Mouse (Mus musculus): ENCODE measurements around the gene Trpc4. TPM values are rescaled to one million over a fixed set of nuclear protein-coding genes. Genes with fewer than 3 reads are reported as not detected.

Gene Trpc4
- polyA plus RNA-seq, 1 experiment from 2014 or later, result 1.5 TPM

- Histone ChIP-seq H3K27me3 (replicated peaks; ENCODE audit: control insufficient read depth, insufficient read depth, low read length) (no peaks in the 10 kb centered on the region), H3K4me2 (replicated peaks; ENCODE audit: low read depth) (no peak overlapping the region), H3K9ac (ENCODE audit: low read depth, low read length) (no peak overlapping the region), H3K4me3 (ENCODE audit: low read depth, low read length) (no peak overlapping the region), H3K4me1 (replicated peaks; ENCODE audit: control insufficient read depth, insufficient read depth, low read length) (no peaks in the 10 kb centered on the region), H3K9me3 (ENCODE audit: control insufficient read depth) (no peaks in the 10 kb centered on the region), H3K36me3 (ENCODE audit: control insufficient read depth, insufficient read depth) (no peaks in the 10 kb centered on the region), H3K27ac (ENCODE audit: low read depth, low read length) (no peak overlapping the region)
- peak; percentile 58 for TF ChIP-seq CTCF (IDR thresholded peaks at IDR 0.05; ENCODE audit: low read depth)
- ATAC-seq, result no peak
- 60% methylated on average over 2 of the region's 2 CpGs for WGBS
Measured at GRCm38 (mm10) chr3:54314055-54314454, 158.2 kb downstream of the Trpc4 start.

- no peak overlapping the region for H3K4me3 ChIP-seq (ENCODE audit: low read depth, low read length)
- peak; percentile 91 for TF ChIP-seq CTCF (IDR thresholded peaks at IDR 0.05; ENCODE audit: low read depth)
- H3K27me3 ChIP-seq (replicated peaks; ENCODE audit: control insufficient read depth, insufficient read depth, low read length), result no peaks in the 10 kb centered on the region
- no peak overlapping the region for H3K9ac ChIP-seq (ENCODE audit: low read depth, low read length)
- H3K27ac ChIP-seq (ENCODE audit: low read depth, low read length), result no peak overlapping the region
- H3K4me1 ChIP-seq (replicated peaks; ENCODE audit: control insufficient read depth, insufficient read depth, low read length), result no peaks in the 10 kb centered on the region
- no peaks in the 10 kb centered on the region for H3K36me3 ChIP-seq (ENCODE audit: control insufficient read depth, insufficient read depth)
- no peaks in the 10 kb centered on the region for H3K9me3 ChIP-seq (ENCODE audit: control insufficient read depth)
- peak; percentile 53; the same call in 1 of the 2 replicates for ATAC-seq
- WGBS, result 27% methylated on average over 9 of the region's 9 CpGs
- no peak overlapping the region for H3K4me2 ChIP-seq (replicated peaks; ENCODE audit: low read depth)
Measured at GRCm38 (mm10) chr3:54352891-54353652, 197.2 kb downstream of the Trpc4 start.

- no peak overlapping the region for H3K27ac ChIP-seq (ENCODE audit: low read depth, low read length)
- H3K9ac ChIP-seq (ENCODE audit: low read depth, low read length), result no peak overlapping the region
- H3K27me3 ChIP-seq (replicated peaks; ENCODE audit: control insufficient read depth, insufficient read depth, low read length), result no peaks in the 10 kb centered on the region
- 66% methylated on average over 3 of the region's 3 CpGs for WGBS
- no peak overlapping the region for H3K4me2 ChIP-seq (replicated peaks; ENCODE audit: low read depth)
- no peaks in the 10 kb centered on the region for H3K36me3 ChIP-seq (ENCODE audit: control insufficient read depth, insufficient read depth)
- ATAC-seq, result no peak
- H3K9me3 ChIP-seq (ENCODE audit: control insufficient read depth), result no peaks in the 10 kb centered on the region
- H3K4me3 ChIP-seq (ENCODE audit: low read depth, low read length), result no peak overlapping the region
- TF ChIP-seq CTCF (IDR thresholded peaks at IDR 0.05; ENCODE audit: low read depth), result peak; percentile 76
- no peaks in the 10 kb centered on the region; the same call in 1 of the 2 replicates for H3K4me1 ChIP-seq (replicated peaks; ENCODE audit: control insufficient read depth, insufficient read depth, low read length)
Measured at GRCm38 (mm10) chr3:54357561-54357960, 201.7 kb downstream of the Trpc4 start.

GRCm38 (mm10) chr3:54358463-54359189, 202.8 kb downstream of the Trpc4 start:
- Histone ChIP-seq H3K36me3 (ENCODE audit: control insufficient read depth, insufficient read depth) (no peaks in the 10 kb centered on the region), H3K27ac (ENCODE audit: low read depth, low read length) (peak overlapping the region; percentile 35), H3K9me3 (ENCODE audit: control insufficient read depth) (no peaks in the 10 kb centered on the region), H3K27me3 (replicated peaks; ENCODE audit: control insufficient read depth, insufficient read depth, low read length) (no peaks in the 10 kb centered on the region), H3K4me1 (replicated peaks; ENCODE audit: control insufficient read depth, insufficient read depth, low read length) (no peaks in the 10 kb centered on the region; the same call in 1 of the 2 replicates), H3K4me3 (ENCODE audit: low read depth, low read length) (peak overlapping the region; percentile 17), H3K9ac (ENCODE audit: low read depth, low read length) (no peak overlapping the region), H3K4me2 (replicated peaks; ENCODE audit: low read depth) (peak overlapping the region; percentile 62)
- no peak for TF ChIP-seq CTCF (IDR thresholded peaks at IDR 0.05; ENCODE audit: low read depth)
- 10% methylated on average over 15 of the region's 15 CpGs for WGBS
- peak; percentile 98 for ATAC-seq

GRCm38 (mm10) chr3:54360897-54361296, 205.1 kb downstream of the Trpc4 start, which contains the start of gene Postn:
TSS of gene Postn (plus strand) at chr3:54361109.
- Histone ChIP-seq H3K4me3 (ENCODE audit: low read depth, low read length) (peak within 1 kb of the TSS; percentile 18), H3K4me1 (replicated peaks; ENCODE audit: control insufficient read depth, insufficient read depth, low read length) (no peaks in the 10 kb centered on the region; the same call in 1 of the 2 replicates), H3K9ac (ENCODE audit: low read depth, low read length) (no peak within 1 kb of the TSS), H3K27ac (ENCODE audit: low read depth, low read length) (no peak within 1 kb of the TSS), H3K9me3 (ENCODE audit: control insufficient read depth) (no peaks in the 10 kb centered on the region), H3K36me3 (ENCODE audit: control insufficient read depth, insufficient read depth) (no peaks in the 10 kb centered on the region), H3K27me3 (replicated peaks; ENCODE audit: control insufficient read depth, insufficient read depth, low read length) (no peaks in the 10 kb centered on the region), H3K4me2 (replicated peaks; ENCODE audit: low read depth) (peak within 1 kb of the TSS; percentile 41)
- no peak for ATAC-seq
- TF ChIP-seq CTCF (IDR thresholded peaks at IDR 0.05; ENCODE audit: low read depth), result no peak
- 38% methylated on average over 6 of the region's 6 CpGs for WGBS

- H3K27me3 ChIP-seq (replicated peaks; ENCODE audit: control insufficient read depth, insufficient read depth, low read length), result no peaks in the 10 kb centered on the region
- H3K27ac ChIP-seq (ENCODE audit: low read depth, low read length), result no peak overlapping the region
- no peaks in the 10 kb centered on the region; the same call in 1 of the 2 replicates for H3K4me1 ChIP-seq (replicated peaks; ENCODE audit: control insufficient read depth, insufficient read depth, low read length)
- no peaks in the 10 kb centered on the region for H3K36me3 ChIP-seq (ENCODE audit: control insufficient read depth, insufficient read depth)
- H3K9me3 ChIP-seq (ENCODE audit: control insufficient read depth), result no peaks in the 10 kb centered on the region
- no peak for TF ChIP-seq CTCF (IDR thresholded peaks at IDR 0.05; ENCODE audit: low read depth)
- no peak overlapping the region for H3K9ac ChIP-seq (ENCODE audit: low read depth, low read length)
- no peak for ATAC-seq
- H3K4me2 ChIP-seq (replicated peaks; ENCODE audit: low read depth), result peak overlapping the region; percentile 24
- H3K4me3 ChIP-seq (ENCODE audit: low read depth, low read length), result peak overlapping the region; percentile 18; the same call in 1 of the 2 replicates
Measured at GRCm38 (mm10) chr3:54361656-54362055, 205.8 kb downstream of the Trpc4 start.

Other genes starting within 250 kb of the Trpc4 start
- 106 and 107 TPM in 2 replicates for gene Postn, start 205.1 kb downstream of the Trpc4 start, polyA plus RNA-seq (2015; fragmentation: Nextera tagmentation; extraction: Ambion mirVana)

Measured in intestine, postnatal 0 days (tissue).